Mouse (Mus musculus): ENCODE results near the gene Eno4.

Eno4 gene

DNA sequence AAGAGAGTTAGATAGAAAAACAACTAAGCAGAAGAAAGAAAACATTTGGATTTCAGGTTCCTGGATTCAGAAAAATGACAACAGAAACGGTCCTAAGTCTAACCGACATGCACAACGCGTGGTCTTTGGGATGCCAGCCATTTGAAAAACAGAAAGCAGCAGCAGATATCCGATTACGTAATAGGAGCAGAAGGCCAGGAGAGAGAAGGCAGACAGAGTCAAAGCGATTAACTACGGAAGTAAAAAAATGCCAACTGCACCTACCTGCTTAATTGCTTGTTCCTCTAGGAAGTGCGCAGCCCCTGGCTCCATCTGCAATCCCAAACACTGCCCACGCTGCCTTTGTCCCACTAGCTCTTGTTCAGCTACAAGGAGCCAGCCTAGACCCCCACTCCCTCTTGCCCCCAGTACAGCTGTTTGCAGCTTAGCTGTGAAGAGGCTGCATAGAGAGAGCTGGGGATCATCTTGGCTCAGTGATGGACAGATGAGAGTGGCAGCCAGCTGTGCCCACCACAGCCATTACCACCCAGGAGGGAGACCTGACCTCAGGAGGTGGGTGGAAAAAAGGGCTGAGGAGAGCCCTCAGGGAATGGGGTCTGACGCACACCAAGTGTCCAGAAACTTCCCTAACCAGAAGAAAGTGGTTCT is 32.1 kb downstream of the Eno4 start:
- no peak for DNase-seq

DNA sequence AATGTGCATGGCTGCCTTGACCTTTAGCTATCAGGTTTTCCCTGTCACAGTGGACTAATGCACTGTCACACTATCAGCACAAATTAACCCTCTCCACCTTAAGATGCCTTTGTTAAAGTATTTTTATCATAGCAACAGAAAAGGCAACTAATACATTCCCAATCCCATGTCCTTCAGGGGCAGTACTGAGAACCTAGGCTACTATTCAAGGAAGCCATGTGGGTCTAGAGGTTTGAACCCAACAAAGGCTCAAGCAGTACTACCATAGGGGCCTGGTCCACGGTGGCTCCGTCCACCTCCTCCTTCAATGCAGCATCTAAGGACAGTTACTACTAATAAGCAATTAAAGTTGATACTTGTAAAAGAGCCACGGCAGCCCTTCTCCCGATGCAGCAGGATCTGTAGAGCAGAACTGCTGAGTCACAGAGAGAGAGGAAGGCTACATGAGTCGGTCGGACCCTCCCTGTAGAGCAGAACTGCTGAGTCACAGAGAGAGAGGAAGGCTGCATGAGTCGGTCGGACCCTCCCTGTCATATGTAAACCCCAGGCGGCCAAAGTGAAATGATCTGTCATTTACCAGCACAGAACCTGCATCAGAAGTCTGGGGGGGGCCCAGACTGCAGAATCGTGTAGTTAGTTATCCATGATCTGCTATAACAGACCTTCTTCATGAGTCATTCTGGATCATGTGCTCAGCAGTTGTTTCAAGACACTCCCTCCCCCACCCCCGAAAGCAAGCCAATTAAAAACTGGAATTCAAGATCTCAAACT is 35.4 kb downstream of the Eno4 start:
- no peak for DNase-seq

- no peak for DNase-seq
Measured at GRCm38 (mm10) chr19:58979436-58980055, 36.3 kb downstream of the Eno4 start.

GRCm38 (mm10) chr19:58980056-58980440 is 36.8 kb downstream of the Eno4 start:
- no peak for DNase-seq

- no peak for DNase-seq
Measured at GRCm38 (mm10) chr19:58981571-58981970, 38.3 kb downstream of the Eno4 start.

DNA sequence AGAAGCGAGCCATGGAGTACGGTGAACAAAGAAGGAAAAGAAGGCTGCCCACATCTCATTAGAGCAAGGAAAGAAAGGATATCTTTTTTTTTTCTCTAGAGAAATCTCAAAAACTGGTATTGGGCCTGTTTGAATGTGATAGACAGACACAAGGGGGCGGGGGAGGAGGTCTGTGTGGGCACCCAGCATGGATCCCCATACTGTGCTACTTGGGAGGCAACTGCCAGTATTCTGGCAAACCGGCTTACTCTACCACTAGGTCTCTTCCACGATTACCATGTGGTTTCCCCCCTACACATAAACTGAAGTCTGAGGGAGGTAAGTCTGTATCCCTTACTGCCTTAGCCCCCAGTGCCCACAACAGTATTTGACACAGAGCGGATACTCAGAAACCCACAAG is 59.6 kb downstream of the Eno4 start:
- no peak for DNase-seq

- no peak for DNase-seq
Measured at GRCm38 (mm10) chr19:59006577-59007340, 63.5 kb downstream of the Eno4 start.

- DNase-seq: no peak
Measured at GRCm38 (mm10) chr19:59010802-59011201, 67.6 kb downstream of the Eno4 start.

Data from right cerebral cortex, postnatal 4 days (tissue).